ENCODE assay signal across 25 mouse cellular contexts in the genomic region with DNA sequence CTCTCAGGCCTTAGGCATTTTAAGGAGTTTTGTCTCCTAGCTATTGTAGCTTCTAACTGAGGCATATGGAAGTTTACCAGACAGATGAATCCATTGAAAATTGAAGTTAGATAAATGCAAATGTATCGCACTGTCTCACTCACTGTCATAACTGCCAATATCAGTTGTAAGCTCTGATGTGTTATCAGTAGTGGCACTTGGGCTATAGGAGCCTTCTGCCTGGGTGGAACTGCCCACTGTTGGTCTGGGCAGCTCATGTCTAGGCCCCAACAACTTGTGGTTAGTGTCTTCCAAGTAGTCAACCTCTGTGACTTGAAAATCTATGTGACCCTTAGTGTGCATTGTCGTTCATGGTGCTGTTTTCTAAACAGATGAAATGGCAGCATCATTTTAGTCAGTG.
"Had no signal": no experiment of that assay in that cellular context is flagged by ENCODE, and none has a peak within 500 bp of the region (broad histone marks: within the 10 kb centered on the region; RNA-seq: fewer than 3 reads in every experiment).

No protein-coding gene starts in this region.

- H3K4me1 ChIP-seq: hindbrain, embryonic 13.5 days; hindbrain, embryonic 15.5 days; kidney, embryonic 15.5 days; limb, embryonic 13.5 days; limb, embryonic 15.5 days had no signal

- H3K27me3 ChIP-seq: heart, embryonic 13.5 days; heart, embryonic 15.5 days; hindbrain, embryonic 13.5 days; hindbrain, embryonic 15.5 days; kidney, embryonic 15.5 days; limb, embryonic 13.5 days; limb, embryonic 15.5 days had no signal

- H3K4me3 ChIP-seq: heart, embryonic 10.5 days; heart, embryonic 13.5 days; heart, embryonic 15.5 days; hindbrain, embryonic 13.5 days; hindbrain, embryonic 15.5 days; kidney, embryonic 15.5 days; limb, embryonic 13.5 days; limb, embryonic 15.5 days had no signal

- DNase-seq: forebrain, postnatal 0 days; gastrocnemius, postnatal 14 days; gastrocnemius, postnatal 36 days; heart, adult 18-20 months; heart, postnatal 14 days; heart, postnatal 36 days; kidney, adult 11 months; kidney, adult 2 months; kidney, adult 9 months; kidney, postnatal 14 days; kidney, postnatal 36 days; layer of hippocampus, adult 9-11 months; layer of hippocampus, postnatal 36 days; left cerebral cortex, postnatal 4 days had no signal

- H3K27ac ChIP-seq: heart, embryonic 10.5 days; heart, embryonic 13.5 days; heart, embryonic 15.5 days; hindbrain, embryonic 13.5 days; hindbrain, embryonic 15.5 days; hindbrain, postnatal 0 days; kidney, embryonic 15.5 days; kidney, postnatal 0 days; limb, embryonic 13.5 days; limb, embryonic 15.5 days had no signal

- ATAC-seq: forebrain, postnatal 0 days; hindbrain, postnatal 0 days; intestine, embryonic 16.5 days had no signal

- H3K9ac ChIP-seq: forebrain, postnatal 0 days; heart, embryonic 13.5 days; heart, embryonic 15.5 days; hindbrain, embryonic 13.5 days; hindbrain, embryonic 15.5 days; kidney, embryonic 15.5 days; limb, embryonic 13.5 days; limb, embryonic 15.5 days had no signal

- H3K9me3 ChIP-seq: heart, embryonic 10.5 days; heart, embryonic 13.5 days; heart, embryonic 15.5 days; hindbrain, embryonic 13.5 days; hindbrain, embryonic 15.5 days; kidney, embryonic 15.5 days; limb, embryonic 13.5 days; limb, embryonic 15.5 days had no signal

- H3K4me2 ChIP-seq: heart, embryonic 13.5 days; heart, embryonic 15.5 days; hindbrain, embryonic 13.5 days; hindbrain, embryonic 15.5 days; kidney, embryonic 15.5 days; limb, embryonic 13.5 days; limb, embryonic 15.5 days had no signal
